Mouse (Mus musculus) megakaryocyte, adult 5-6 weeks (primary cell): ENCODE measurements around the gene Clic3. TPM values are rescaled to one million over a fixed set of nuclear protein-coding genes. Genes with fewer than 3 reads are reported as not detected.
A peak's percentile ranks its signal among the peaks of the same experiment; 100 is the strongest.
"Not testable (repeated sequence)": the region's sequence is repeated elsewhere in the genome, so short reads cannot be mapped to it uniquely, and the experiment has no call there.

Experiments used
- ATAC-seq: 2 replicates; pipeline ENCODE4 v1.8.0; 2016; ENCODE audit warnings: mild to moderate bottlenecking, inconsistent platforms; ENCODE audit not compliant: poor library complexity, severe bottlenecking
- total RNA-seq, 2 experiments: library from RNA; stranded (forward) in 1 of 2; stranded (reverse) in 1 of 2; fragments of 153-499, 151-499 nt in 1 of 2; fragments of 221-1000, 200-1000 nt in 1 of 2; gene quantifications; 2 replicates each; pipeline versions ENCODE4 v1.2.3 to v1.2.4; 2015 to 2017

Clic3 gene
- total RNA-seq (2015): not detected in 2 replicates
- not detected in 2 replicates for total RNA-seq (2017)

- no peak for ATAC-seq
These were observed at the start of gene Clic3 for GRCm38 (mm10) chr2:25456205-25456953. TSS of gene Clic3 (plus strand) at chr2:25456838.

GRCm38 (mm10) chr2:25408908-25409307 is 47.7 kb upstream of the Clic3 start:
- no peak for ATAC-seq

- ATAC-seq: not testable (repeated sequence)
These were observed 43.2 kb upstream of the Clic3 start for GRCm38 (mm10) chr2:25413436-25413835.

GRCm38 (mm10) chr2:25417426-25417825 is 39.2 kb upstream of the Clic3 start:
- no peak for ATAC-seq

- peak; percentile 33 for ATAC-seq
These were observed 34.7 kb upstream of the Clic3 start for GRCm38 (mm10) chr2:25421896-25422295.

- peak; percentile 77 for ATAC-seq
These were observed 33.8 kb upstream of the Clic3 start, which contains the start of gene Fut7 for GRCm38 (mm10) chr2:25422587-25423410. TSS of gene Fut7 (plus strand) at chr2:25423267.

GRCm38 (mm10) chr2:25423626-25424025 is 33.0 kb upstream of the Clic3 start:
- ATAC-seq: no peak

- ATAC-seq: no peak
These were observed 31.2 kb upstream of the Clic3 start for GRCm38 (mm10) chr2:25425481-25425880.

- peak; percentile 38 for ATAC-seq
These were observed 29.9 kb upstream of the Clic3 start for GRCm38 (mm10) chr2:25426721-25427191.

GRCm38 (mm10) chr2:25427256-25427655 is 29.4 kb upstream of the Clic3 start:
- no peak for ATAC-seq

GRCm38 (mm10) chr2:25428442-25429236 is 28.0 kb upstream of the Clic3 start, which contains the start of gene Abca2:
TSS of gene Abca2 (plus strand) at chr2:25428703.
- peak; percentile 85 for ATAC-seq

- ATAC-seq: no peak
These were observed 27.0 kb upstream of the Clic3 start for GRCm38 (mm10) chr2:25429435-25430180.

GRCm38 (mm10) chr2:25430395-25431233 is 26.0 kb upstream of the Clic3 start:
- no peak for ATAC-seq

- ATAC-seq: no peak
These were observed 25.3 kb upstream of the Clic3 start for GRCm38 (mm10) chr2:25431308-25431855.

GRCm38 (mm10) chr2:25432326-25433098 is 24.1 kb upstream of the Clic3 start:
- no peak for ATAC-seq

GRCm38 (mm10) chr2:25433101-25433500 is 23.5 kb upstream of the Clic3 start:
- no peak for ATAC-seq

GRCm38 (mm10) chr2:25434292-25434691 is 22.3 kb upstream of the Clic3 start:
- ATAC-seq: no peak

GRCm38 (mm10) chr2:25436286-25436820 is 20.3 kb upstream of the Clic3 start:
- no peak for ATAC-seq
